Mouse (Mus musculus): ENCODE results near the gene Gpd1. TPM values are rescaled to one million over a fixed set of nuclear protein-coding genes. Genes with fewer than 3 reads are reported as not detected.

The Gpd1 gene
- polyA plus RNA-seq, 1 experiment = 130 TPM

DNA sequence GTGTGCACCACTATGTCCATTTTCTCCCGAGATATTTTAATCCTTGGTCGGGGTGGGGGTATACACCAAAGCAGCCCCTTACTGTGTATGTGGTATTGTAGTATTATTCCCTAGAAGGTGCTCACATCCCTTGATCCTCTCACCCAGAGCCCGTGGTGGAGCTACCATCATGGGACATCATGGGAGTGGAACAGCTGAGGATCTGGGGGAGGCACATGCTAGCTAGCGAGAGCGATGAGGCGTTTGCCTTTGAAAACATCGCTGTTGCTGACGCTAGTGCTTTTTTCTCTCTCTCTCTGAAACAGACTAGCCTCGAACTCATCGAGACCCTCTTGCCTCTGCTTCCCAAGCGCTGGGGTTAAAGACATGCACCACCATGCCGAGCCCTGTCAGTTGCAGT, 501 bp upstream of the Gpd1 start:
- 42% methylated on average over 12 of the region's 12 CpGs for WGBS
- no peak for DNase-seq
- Histone ChIP-seq H3K27me3 (ENCODE audit: control insufficient read depth, insufficient read depth, low read length) (no peaks in the 10 kb centered on the region), H3K4me3 (replicated peaks; ENCODE audit: insufficient read depth, low read depth, low read length) (peak overlapping the region; percentile 13), H3K27ac (ENCODE audit: insufficient read depth, low read length) (peak overlapping the region; percentile 93), H3K4me1 (ENCODE audit: control insufficient read depth, insufficient read depth, low read length) (peaks cover 44% of the 10 kb centered on the region)
- TF ChIP-seq POLR2A (IDR thresholded peaks at IDR 0.05; ENCODE audit: borderline replicate concordance, insufficient read depth, low read length) (no peak), CTCF (IDR thresholded peaks at IDR 0.05; ENCODE audit: borderline replicate concordance, insufficient read depth, low read depth, low read length) (no peak)

DNA sequence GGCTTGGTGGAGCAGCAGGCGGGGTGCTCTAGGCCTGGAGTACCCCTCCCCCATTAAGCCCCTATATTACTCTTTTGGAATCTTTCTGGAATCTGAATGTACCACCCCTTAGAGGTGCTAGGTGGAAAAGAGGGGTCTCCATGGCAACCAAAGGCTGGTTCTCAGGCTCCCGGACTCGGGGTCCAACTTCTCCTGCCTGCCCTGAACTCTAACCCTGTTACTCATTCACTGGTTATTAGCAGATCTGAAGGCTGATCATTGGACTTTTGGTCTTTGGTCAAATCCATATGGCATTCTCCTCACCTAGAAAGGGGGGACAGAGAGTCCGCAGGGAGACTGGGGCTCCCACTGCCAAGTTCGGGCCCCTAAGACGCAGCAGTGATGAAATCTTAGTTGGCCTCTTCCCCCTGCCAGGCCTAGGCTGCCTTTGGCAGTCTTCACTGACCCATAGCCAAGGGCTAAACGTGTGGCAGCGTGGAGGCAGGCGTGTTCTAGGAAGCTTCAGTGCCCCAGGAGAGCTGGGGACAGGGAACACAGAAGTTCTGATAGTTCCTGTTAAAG, 1.2 kb downstream of the Gpd1 start:
- TF ChIP-seq POLR2A (IDR thresholded peaks at IDR 0.05; ENCODE audit: borderline replicate concordance, insufficient read depth, low read length) (no peak), CTCF (IDR thresholded peaks at IDR 0.05; ENCODE audit: borderline replicate concordance, insufficient read depth, low read depth, low read length) (no peak)
- H3K27me3 ChIP-seq (ENCODE audit: control insufficient read depth, insufficient read depth, low read length) = no peaks in the 10 kb centered on the region
- peaks cover 52% of the 10 kb centered on the region for H3K4me1 ChIP-seq (ENCODE audit: control insufficient read depth, insufficient read depth, low read length)
- peak; percentile 68 to 73 for DNase-seq
- 18% methylated on average over 9 of the region's 9 CpGs for WGBS
- peak overlapping the region; percentile 95 for H3K27ac ChIP-seq (ENCODE audit: insufficient read depth, low read length)
- peak overlapping the region; percentile 52 for H3K4me3 ChIP-seq (replicated peaks; ENCODE audit: insufficient read depth, low read depth, low read length)

DNA sequence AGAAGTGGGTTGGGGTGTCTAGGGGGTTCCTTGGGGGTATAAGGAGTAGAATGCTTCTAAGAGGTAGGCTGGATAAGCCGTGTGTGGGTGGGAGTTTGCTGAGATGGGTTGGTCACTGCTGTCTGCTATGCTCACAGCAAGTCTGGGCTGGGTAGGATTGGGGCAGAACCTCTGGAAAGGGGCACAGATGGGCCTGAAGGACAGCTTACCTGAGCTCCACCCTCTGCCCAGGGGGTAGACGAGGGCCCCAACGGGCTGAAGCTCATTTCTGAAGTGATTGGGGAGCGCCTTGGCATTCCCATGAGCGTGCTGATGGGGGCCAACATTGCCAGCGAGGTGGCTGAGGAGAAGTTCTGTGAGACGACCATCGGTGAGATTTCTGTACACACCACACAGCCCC, 2.5 kb downstream of the Gpd1 start:
- Histone ChIP-seq H3K4me3 (replicated peaks; ENCODE audit: insufficient read depth, low read depth, low read length) (no peak overlapping the region), H3K27me3 (ENCODE audit: control insufficient read depth, insufficient read depth, low read length) (no peaks in the 10 kb centered on the region), H3K27ac (ENCODE audit: insufficient read depth, low read length) (peak overlapping the region; percentile 23; the same call in 1 of the 2 replicates), H3K4me1 (ENCODE audit: control insufficient read depth, insufficient read depth, low read length) (peaks cover 61% of the 10 kb centered on the region)
- TF ChIP-seq POLR2A (IDR thresholded peaks at IDR 0.05; ENCODE audit: borderline replicate concordance, insufficient read depth, low read length) = no peak
- no peak for TF ChIP-seq CTCF (IDR thresholded peaks at IDR 0.05; ENCODE audit: borderline replicate concordance, insufficient read depth, low read depth, low read length)
- no peak for DNase-seq
- 68% methylated on average over 8 of the region's 8 CpGs for WGBS

DNA sequence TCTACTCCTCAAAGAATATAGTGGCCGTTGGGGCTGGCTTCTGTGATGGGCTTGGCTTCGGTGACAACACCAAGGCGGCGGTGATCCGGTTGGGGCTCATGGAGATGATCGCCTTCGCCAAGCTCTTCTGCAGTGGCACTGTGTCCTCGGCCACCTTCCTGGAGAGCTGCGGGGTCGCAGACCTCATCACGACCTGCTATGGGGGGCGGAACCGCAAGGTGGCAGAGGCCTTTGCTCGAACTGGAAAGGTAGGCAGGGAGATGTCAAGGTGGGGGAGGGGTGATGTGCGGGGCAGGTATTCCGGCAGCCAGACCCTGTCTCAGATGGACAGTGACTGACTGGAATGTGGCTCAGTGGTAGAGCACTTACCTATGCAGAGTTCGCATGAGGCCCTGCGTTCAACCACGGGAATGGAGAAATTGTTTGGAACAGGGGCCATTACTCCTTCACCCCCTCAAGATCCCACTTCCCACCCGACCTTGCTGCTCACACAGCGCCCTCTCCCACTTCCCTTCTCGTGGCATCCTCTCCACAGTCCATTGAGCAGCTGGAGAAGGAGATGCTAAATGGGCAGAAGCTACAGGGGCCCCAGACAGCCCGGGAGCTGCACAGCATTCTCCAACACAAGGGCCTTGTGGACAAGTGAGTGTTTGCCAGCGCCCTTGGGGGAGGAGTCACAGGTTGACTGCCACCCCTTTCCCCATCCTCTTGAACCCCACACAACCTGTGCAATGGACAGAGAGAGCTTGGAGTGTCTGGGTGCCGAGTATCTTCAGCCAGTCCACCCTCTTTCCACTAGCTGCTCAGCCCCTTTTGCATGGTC, 4.8 kb downstream of the Gpd1 start:
- 84% methylated on average over 25 of the region's 25 CpGs for WGBS

DNA sequence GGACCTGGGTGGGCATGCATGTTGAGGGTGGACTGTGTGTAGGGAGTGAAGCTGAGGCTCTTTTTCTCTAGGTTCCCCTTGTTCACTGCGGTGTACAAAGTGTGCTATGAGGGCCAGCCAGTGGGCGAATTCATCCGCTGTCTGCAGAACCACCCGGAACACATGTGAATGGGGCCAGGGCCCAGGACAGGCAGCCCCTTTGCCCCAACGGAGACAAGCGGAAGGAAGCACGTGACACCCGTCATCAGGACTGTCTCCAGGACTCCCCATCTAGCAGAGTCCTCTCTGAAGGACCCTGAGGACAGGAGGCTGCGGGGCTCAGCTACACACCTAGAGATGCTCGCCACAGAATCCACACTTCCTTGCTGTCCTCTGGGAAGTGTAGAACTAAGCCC, 5.8 kb downstream of the Gpd1 start:
- Histone ChIP-seq H3K27ac (ENCODE audit: insufficient read depth, low read length) (peak overlapping the region; percentile 91), H3K4me1 (ENCODE audit: control insufficient read depth, insufficient read depth, low read length) (peaks cover 33% of the 10 kb centered on the region), H3K27me3 (ENCODE audit: control insufficient read depth, insufficient read depth, low read length) (no peaks in the 10 kb centered on the region), H3K4me3 (replicated peaks; ENCODE audit: insufficient read depth, low read depth, low read length) (no peak overlapping the region)
- no peak for TF ChIP-seq CTCF (IDR thresholded peaks at IDR 0.05; ENCODE audit: borderline replicate concordance, insufficient read depth, low read depth, low read length)
- no peak for TF ChIP-seq POLR2A (IDR thresholded peaks at IDR 0.05; ENCODE audit: borderline replicate concordance, insufficient read depth, low read length)
- peak in 1 of 2 experiments; percentile 43 for DNase-seq
- WGBS = 51% methylated on average over 10 of the region's 10 CpGs

More for the DNA sequence above, 4.8 kb downstream of the Gpd1 start:
- peak in 1 of 2 experiments; percentile 32 for DNase-seq
- no peak overlapping the region for H3K27ac ChIP-seq (ENCODE audit: insufficient read depth, low read length)
- TF ChIP-seq CTCF (IDR thresholded peaks at IDR 0.05; ENCODE audit: borderline replicate concordance, insufficient read depth, low read depth, low read length) (no peak), POLR2A (IDR thresholded peaks at IDR 0.05; ENCODE audit: borderline replicate concordance, insufficient read depth, low read length) (no peak)
- peaks cover 39% of the 10 kb centered on the region for H3K4me1 ChIP-seq (ENCODE audit: control insufficient read depth, insufficient read depth, low read length)
- no peaks in the 10 kb centered on the region for H3K27me3 ChIP-seq (ENCODE audit: control insufficient read depth, insufficient read depth, low read length)
- no peak overlapping the region for H3K4me3 ChIP-seq (replicated peaks; ENCODE audit: insufficient read depth, low read depth, low read length)

DNA sequence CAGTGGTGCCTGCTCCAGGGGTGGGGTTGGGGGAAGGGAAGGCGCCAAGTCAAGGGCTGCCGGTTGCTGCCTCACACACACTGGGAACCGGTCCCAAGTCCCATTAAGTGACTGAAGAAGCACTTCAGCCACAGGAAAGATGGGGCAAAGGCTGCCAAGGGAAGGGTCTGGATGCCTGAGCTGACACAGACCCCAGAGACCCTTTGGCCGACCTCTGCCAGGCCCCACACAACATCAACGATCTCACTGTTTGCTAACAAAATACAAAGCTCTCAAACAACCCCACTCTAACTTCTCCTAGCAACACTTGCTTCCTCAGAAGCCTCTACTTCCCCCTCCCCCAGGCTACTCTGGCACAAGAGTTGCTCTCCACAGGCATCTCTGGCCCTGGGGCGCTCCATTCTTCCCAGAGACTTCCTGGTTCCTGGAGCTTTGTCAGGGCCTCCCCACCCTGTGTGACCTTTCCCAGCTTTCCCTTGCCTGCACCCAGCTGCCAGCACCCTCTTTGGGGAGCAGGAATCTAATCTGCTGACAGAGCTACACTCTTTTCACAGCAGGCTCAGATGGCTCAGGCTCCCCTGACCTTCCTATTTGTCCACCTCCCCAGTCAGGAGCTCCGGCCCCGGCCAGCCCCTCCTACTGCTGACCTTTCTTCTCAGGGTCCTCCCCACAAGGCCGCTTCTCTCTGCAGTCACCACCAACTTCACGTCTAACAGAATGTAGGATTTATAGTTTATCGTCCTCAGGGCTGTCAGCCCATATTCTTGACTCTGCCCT, 6.4 kb downstream of the Gpd1 start:
- H3K27me3 ChIP-seq (ENCODE audit: control insufficient read depth, insufficient read depth, low read length) = no peaks in the 10 kb centered on the region
- H3K27ac ChIP-seq (ENCODE audit: insufficient read depth, low read length) = peak overlapping the region; percentile 91
- peaks cover 30% of the 10 kb centered on the region for H3K4me1 ChIP-seq (ENCODE audit: control insufficient read depth, insufficient read depth, low read length)
- no peak overlapping the region for H3K4me3 ChIP-seq (replicated peaks; ENCODE audit: insufficient read depth, low read depth, low read length)
- DNase-seq = peak; percentile 62 to 69
- 18% methylated on average over 11 of the region's 11 CpGs for WGBS
- TF ChIP-seq CTCF (IDR thresholded peaks at IDR 0.05; ENCODE audit: borderline replicate concordance, insufficient read depth, low read depth, low read length) (no peak), POLR2A (IDR thresholded peaks at IDR 0.05; ENCODE audit: borderline replicate concordance, insufficient read depth, low read length) (no peak)

DNA sequence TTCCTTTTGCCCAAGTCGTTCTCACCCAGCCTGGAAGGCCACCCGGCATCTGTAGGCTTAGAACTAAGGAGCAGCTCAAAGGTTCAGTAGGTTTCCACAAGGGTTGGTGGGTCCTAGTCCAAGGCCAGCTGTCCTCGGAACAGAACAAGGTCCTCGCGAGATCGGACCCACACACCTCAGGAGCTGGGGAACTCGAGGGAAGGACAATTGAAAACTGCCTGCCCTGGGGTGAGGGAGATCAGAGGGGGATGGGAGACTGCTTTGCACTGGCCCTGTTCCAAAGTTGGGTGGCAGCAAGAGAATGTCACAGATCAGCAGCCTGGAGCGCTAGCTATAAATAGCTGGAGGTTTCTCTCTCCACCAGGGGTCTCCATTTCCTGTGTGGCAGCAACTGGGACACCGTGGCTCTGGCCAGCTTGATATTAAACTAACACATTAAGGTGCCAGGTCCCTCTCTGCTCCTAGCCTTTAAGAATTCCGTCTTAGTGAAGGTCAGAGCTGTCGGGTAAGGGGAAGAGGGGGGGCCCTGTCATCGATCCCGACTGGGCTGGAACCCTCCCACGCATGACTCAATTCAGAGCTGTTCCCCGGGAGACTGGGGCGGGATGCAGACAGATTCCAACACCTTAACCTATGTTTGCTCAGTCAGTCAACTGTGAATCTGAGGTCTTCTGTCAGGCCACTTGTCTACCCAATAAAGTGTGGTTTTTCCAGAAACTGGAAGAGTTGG, 7.1 kb downstream of the Gpd1 start:
- Histone ChIP-seq H3K4me1 (ENCODE audit: control insufficient read depth, insufficient read depth, low read length) (peaks cover 26% of the 10 kb centered on the region), H3K27ac (ENCODE audit: insufficient read depth, low read length) (peak overlapping the region; percentile 91), H3K4me3 (replicated peaks; ENCODE audit: insufficient read depth, low read depth, low read length) (peak overlapping the region; percentile 74), H3K27me3 (ENCODE audit: control insufficient read depth, insufficient read depth, low read length) (no peaks in the 10 kb centered on the region)
- 0 out of 2 replicates have a peak, but pooled peaks have one; percentile 15 for TF ChIP-seq POLR2A (IDR thresholded peaks at IDR 0.05; ENCODE audit: borderline replicate concordance, insufficient read depth, low read length)
- no peak; the same call in 1 of the 2 replicates for TF ChIP-seq CTCF (IDR thresholded peaks at IDR 0.05; ENCODE audit: borderline replicate concordance, insufficient read depth, low read depth, low read length)
- peak; percentile 73 to 75 for DNase-seq
- 6% methylated on average over 16 of the region's 16 CpGs for WGBS
